Mouse (Mus musculus) liver, adult 2 months (tissue): ENCODE measurements around the gene Nmnat1. TPM values are rescaled to one million over a fixed set of nuclear protein-coding genes. Genes with fewer than 3 reads are reported as not detected.

ENCODE experiments used
- DNase-seq: peaks from one replicate; pipeline ENCODE4 v3.0.0-alpha.2; 2011; ENCODE audit warnings: low read depth, low spot score; ENCODE audit errors: extremely low read depth
- H3K27ac ChIP-seq: fragments of 200-500 bp; replicated peaks from 2 replicates; pipeline ENCODE4 v1.5.1; 2012; ENCODE audit warnings: low read depth, mild to moderate bottlenecking, control low read depth, inconsistent platforms, low read length; ENCODE audit not compliant: insufficient read depth
- H3K27me3 ChIP-seq: fragments of 200-500 bp; 2 replicates; pipeline ENCODE4 v1.6.1; 2012; ENCODE audit warnings: mild to moderate bottlenecking, moderate library complexity, low read length, inconsistent platforms; ENCODE audit not compliant: control insufficient read depth, insufficient read depth
- H3K36me3 ChIP-seq: fragments of 200-500 bp; 2 replicates; pipeline ENCODE4 v1.6.1; 2012; ENCODE audit warnings: low read length, inconsistent platforms; ENCODE audit not compliant: control insufficient read depth, insufficient read depth
- H3K4me1 ChIP-seq: fragments of 200-500 bp; 2 replicates; pipeline ENCODE4 v1.6.1; 2011; ENCODE audit warnings: low read length; ENCODE audit not compliant: control insufficient read depth, insufficient read depth
- H3K4me3 ChIP-seq: fragments of 200-500 bp; 2 replicates; pipeline ENCODE4 v1.5.1; 2011; ENCODE audit warnings: low read depth, mild to moderate bottlenecking, control low read depth, low read length, moderate library complexity; ENCODE audit not compliant: insufficient read depth
- H3K79me2 ChIP-seq: fragments of 200-500 bp; 2 replicates; pipeline ENCODE4 v1.6.1; 2012; ENCODE audit warnings: inconsistent platforms, mild to moderate bottlenecking, low read length, moderate library complexity; ENCODE audit not compliant: control insufficient read depth, insufficient read depth
- H3K9ac ChIP-seq: fragments of 200-500 bp; 2 replicates; pipeline ENCODE4 v1.6.1; 2012; ENCODE audit warnings: low read depth, mild to moderate bottlenecking, control low read depth, inconsistent platforms, low read length
- CTCF ChIP-seq: fragments of 200-500 bp; IDR thresholded peaks from 2 replicates; pipeline ENCODE4 v1.5.1; 2011; ENCODE audit warnings: low read depth, low read length, control low read depth
- POLR2A ChIP-seq: fragments of 200-500 bp; IDR thresholded peaks from 2 replicates; pipeline ENCODE4 v1.6.1; 2011; ENCODE audit warnings: low read length, control low read depth; ENCODE audit not compliant: insufficient read depth; ENCODE audit errors: extremely low read depth
- WGBS: fragments of 180-500 bp; shearing (Covaris S2); methylation state at CpG from one replicate; pipeline ENCODE4 v1.1.7; 2018; 5-methylcytosine and 5-hydroxymethylcytosine counted together
- polyA plus RNA-seq: library from polyadenylated mRNA; depleted of rRNA; stranded (reverse); fragments of >200 nt; gene quantifications from 2 replicates; pipeline ENCODE4 v1.2.3, GENCODE M21; 2012
- total RNA-seq: library from RNA; depleted of rRNA; stranded (reverse); fragments of >200 nt; gene quantifications from 2 replicates; pipeline ENCODE4 v1.2.3, GENCODE M21; 2014

The Nmnat1 gene
- total and polyA plus RNA-seq, 2 experiments, result 14.4 to 17.4 TPM

- no peaks in the 10 kb centered on the region for H3K27me3 ChIP-seq
- H3K27ac ChIP-seq, result no peak overlapping the region
- WGBS, result 88% methylated on average over 5 of the region's 5 CpGs
- H3K79me2 ChIP-seq, result no peaks in the 10 kb centered on the region
- no peaks in the 10 kb centered on the region for H3K36me3 ChIP-seq
- no peak overlapping the region for H3K4me3 ChIP-seq
- H3K4me1 ChIP-seq, result no peaks in the 10 kb centered on the region
- no peak for DNase-seq
- TF ChIP-seq POLR2A (no peak), CTCF (no peak)
- no peak overlapping the region for H3K9ac ChIP-seq
These were observed 19.4 kb upstream of the Nmnat1 start for GRCm38 (mm10) chr4:149504363-149504762.

GRCm38 (mm10) chr4:149499790-149500189 lies 14.8 kb upstream of the Nmnat1 start:
- no peak for DNase-seq
- 86% methylated on average over 5 of the region's 5 CpGs for WGBS
- H3K36me3 ChIP-seq, result peaks cover 7% of the 10 kb centered on the region; the same call in 1 of the 2 replicates
- H3K27ac ChIP-seq, result no peak overlapping the region
- no peak overlapping the region for H3K9ac ChIP-seq
- no peak overlapping the region for H3K4me3 ChIP-seq
- no peak for TF ChIP-seq POLR2A
- H3K27me3 ChIP-seq, result no peaks in the 10 kb centered on the region
- H3K79me2 ChIP-seq, result no peaks in the 10 kb centered on the region
- no peaks in the 10 kb centered on the region for H3K4me1 ChIP-seq

- no peak overlapping the region for H3K9ac ChIP-seq
- no peaks in the 10 kb centered on the region for H3K79me2 ChIP-seq
- H3K4me3 ChIP-seq, result no peak overlapping the region
- DNase-seq, result no peak
- 89% methylated on average over 8 of the region's 8 CpGs for WGBS
- TF ChIP-seq POLR2A, result no peak
- no peak for TF ChIP-seq CTCF
- no peaks in the 10 kb centered on the region for H3K4me1 ChIP-seq
- H3K36me3 ChIP-seq, result peaks cover 14% of the 10 kb centered on the region
- no peak overlapping the region for H3K27ac ChIP-seq
- no peaks in the 10 kb centered on the region for H3K27me3 ChIP-seq
These were observed 13.9 kb upstream of the Nmnat1 start for GRCm38 (mm10) chr4:149498901-149499300.

- TF ChIP-seq POLR2A (no peak), CTCF (no peak)
- Histone ChIP-seq H3K36me3 (peaks cover 17% of the 10 kb centered on the region), H3K9ac (no peak overlapping the region), H3K4me3 (no peak overlapping the region), H3K27ac (no peak overlapping the region), H3K79me2 (no peaks in the 10 kb centered on the region), H3K27me3 (no peaks in the 10 kb centered on the region), H3K4me1 (no peaks in the 10 kb centered on the region)
- WGBS, result 94% methylated on average over 2 of the region's 2 CpGs
- no peak for DNase-seq
These were observed 11.6 kb upstream of the Nmnat1 start for GRCm38 (mm10) chr4:149496612-149497011.

- H3K79me2 ChIP-seq, result no peaks in the 10 kb centered on the region
- H3K4me3 ChIP-seq, result no peak overlapping the region
- H3K27me3 ChIP-seq, result no peaks in the 10 kb centered on the region
- WGBS, result 98% methylated on average over 3 of the region's 3 CpGs
- TF ChIP-seq CTCF (no peak), POLR2A (no peak)
- peaks cover 36% of the 10 kb centered on the region for H3K36me3 ChIP-seq
- H3K9ac ChIP-seq, result no peak overlapping the region
- H3K27ac ChIP-seq, result no peak overlapping the region
- DNase-seq, result no peak
- H3K4me1 ChIP-seq, result no peaks in the 10 kb centered on the region
These were observed 6.1 kb upstream of the Nmnat1 start for GRCm38 (mm10) chr4:149491151-149491550.

DNA sequence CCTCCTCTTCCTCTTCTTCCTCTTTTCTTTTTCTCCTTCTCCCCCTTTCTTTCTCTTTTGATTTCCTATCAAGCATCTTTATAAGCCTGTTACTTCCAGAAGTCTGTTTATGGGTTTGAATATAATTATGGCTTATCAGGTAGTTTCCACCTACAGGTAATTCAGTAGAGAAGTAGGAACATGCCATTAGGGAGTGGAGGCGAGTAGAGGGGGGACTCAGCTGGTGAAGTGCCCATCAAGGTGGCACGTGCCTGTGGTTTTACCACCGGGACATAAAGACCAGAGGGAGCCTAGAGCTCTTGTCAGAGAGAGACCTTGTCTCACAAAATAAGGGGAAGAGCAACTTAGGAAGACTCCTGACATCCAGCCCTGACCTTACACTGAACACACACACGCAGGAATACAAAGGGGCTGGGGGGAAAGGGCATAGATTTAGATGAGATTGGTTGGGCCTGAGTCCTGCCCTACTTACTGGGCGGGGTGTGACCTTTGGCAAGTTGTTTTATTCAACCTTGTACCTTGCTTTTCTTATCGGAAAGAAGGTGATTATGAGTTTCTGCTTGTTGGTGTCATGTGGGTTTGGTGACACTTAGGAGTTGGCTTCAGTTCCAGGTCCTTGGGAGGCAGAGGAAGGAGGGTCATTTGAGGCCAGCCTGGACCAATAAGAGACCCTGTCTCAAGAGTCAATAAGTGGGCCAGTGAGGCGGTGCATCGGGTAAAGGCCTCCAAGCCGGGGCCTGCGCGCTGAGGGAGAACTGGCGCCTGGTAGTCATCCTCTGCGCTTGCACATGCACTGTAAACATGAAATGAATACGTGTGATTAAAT lies 4.6 kb upstream of the Nmnat1 start:
- no peak for TF ChIP-seq CTCF
- TF ChIP-seq POLR2A, result no peak
- Histone ChIP-seq H3K4me1 (no peaks in the 10 kb centered on the region), H3K9ac (no peak overlapping the region), H3K27me3 (no peaks in the 10 kb centered on the region), H3K79me2 (no peaks in the 10 kb centered on the region), H3K4me3 (no peak overlapping the region), H3K36me3 (peaks cover 33% of the 10 kb centered on the region), H3K27ac (no peak overlapping the region)
- no peak for DNase-seq
- 92% methylated on average over 14 of the region's 14 CpGs for WGBS
